Mouse (Mus musculus): ENCODE measurements around the gene Ccr2. TPM values are rescaled to one million over a fixed set of nuclear protein-coding genes. Genes with fewer than 3 reads are reported as not detected.
"Not testable (repeated sequence)": the region's sequence is repeated elsewhere in the genome, so short reads cannot be mapped to it uniquely, and the experiment has no call there.

Ccr2 gene
- polyA plus RNA-seq (2015; fragmentation: Nextera tagmentation; extraction: Ambion mirVana), result 0.28 and 1.9 TPM in 2 replicates

GRCm38 (mm10) chr9:124101723-124102122 is at the start of gene Ccr2:
Gene Ccr2, plus strand, starts transcription at chr9:124101950.
- H3K4me2 ChIP-seq, result no peak within 1 kb of the TSS
- H3K36me3 ChIP-seq, result no peaks in the 10 kb centered on the region
- no peaks in the 10 kb centered on the region for H3K9me3 ChIP-seq (replicated peaks)
- no peaks in the 10 kb centered on the region for H3K27me3 ChIP-seq (replicated peaks)
- H3K9ac ChIP-seq (replicated peaks), result no peak within 1 kb of the TSS
- no peak for ATAC-seq (ENCODE audit: low FRiP score)
- H3K4me1 ChIP-seq, result no peaks in the 10 kb centered on the region
- no peak within 1 kb of the TSS for H3K4me3 ChIP-seq (replicated peaks)
- no peak within 1 kb of the TSS for H3K27ac ChIP-seq (replicated peaks)
- WGBS, result 89% methylated on average over 4 of the region's 4 CpGs

GRCm38 (mm10) chr9:124053532-124053931 is 48.2 kb upstream of the Ccr2 start:
- Histone ChIP-seq H3K4me1 (no peaks in the 10 kb centered on the region), H3K36me3 (no peaks in the 10 kb centered on the region), H3K9ac (replicated peaks) (no peak overlapping the region), H3K27me3 (replicated peaks) (no peaks in the 10 kb centered on the region), H3K9me3 (replicated peaks) (no peaks in the 10 kb centered on the region), H3K4me3 (replicated peaks) (no peak overlapping the region), H3K27ac (replicated peaks) (no peak overlapping the region), H3K4me2 (no peak overlapping the region)
- no peak for ATAC-seq (ENCODE audit: low FRiP score)
- WGBS, result 76% methylated on average over 2 of the region's 2 CpGs

GRCm38 (mm10) chr9:124056158-124056709 is 45.5 kb upstream of the Ccr2 start:
- H3K4me3 ChIP-seq (replicated peaks), result no peak overlapping the region
- no peak overlapping the region for H3K4me2 ChIP-seq
- no peaks in the 10 kb centered on the region for H3K36me3 ChIP-seq
- no peaks in the 10 kb centered on the region for H3K4me1 ChIP-seq
- H3K27me3 ChIP-seq (replicated peaks), result no peaks in the 10 kb centered on the region
- H3K27ac ChIP-seq (replicated peaks), result no peak overlapping the region
- no peak for ATAC-seq (ENCODE audit: low FRiP score)
- H3K9ac ChIP-seq (replicated peaks), result no peak overlapping the region
- no peaks in the 10 kb centered on the region for H3K9me3 ChIP-seq (replicated peaks)
- WGBS, result 86% methylated on average over 3 of the region's 3 CpGs

GRCm38 (mm10) chr9:124059660-124060352 is 41.9 kb upstream of the Ccr2 start:
- Histone ChIP-seq H3K4me2 (no peak overlapping the region), H3K27me3 (replicated peaks) (no peaks in the 10 kb centered on the region), H3K9ac (replicated peaks) (no peak overlapping the region), H3K9me3 (replicated peaks) (no peaks in the 10 kb centered on the region), H3K27ac (replicated peaks) (no peak overlapping the region), H3K36me3 (no peaks in the 10 kb centered on the region), H3K4me1 (no peaks in the 10 kb centered on the region), H3K4me3 (replicated peaks) (no peak overlapping the region)
- WGBS, result 68% methylated on average over 2 of the region's 2 CpGs
- no peak for ATAC-seq (ENCODE audit: low FRiP score)

- not testable (repeated sequence) for H3K27ac ChIP-seq (replicated peaks); H3K36me3 ChIP-seq; H3K9me3 ChIP-seq (replicated peaks); H3K27me3 ChIP-seq (replicated peaks); H3K9ac ChIP-seq (replicated peaks); H3K4me3 ChIP-seq (replicated peaks); H3K4me1 ChIP-seq; ATAC-seq (ENCODE audit: low FRiP score); H3K4me2 ChIP-seq
- 59% methylated on average over 3 of the region's 3 CpGs for WGBS
Observed at GRCm38 (mm10) chr9:124061474-124062432, 40.0 kb upstream of the Ccr2 start.

- H3K4me1 ChIP-seq, result no peaks in the 10 kb centered on the region
- no peak overlapping the region for H3K9ac ChIP-seq (replicated peaks)
- no peaks in the 10 kb centered on the region for H3K27me3 ChIP-seq (replicated peaks)
- no peak overlapping the region for H3K4me2 ChIP-seq
- ATAC-seq (ENCODE audit: low FRiP score), result no peak
- no peaks in the 10 kb centered on the region for H3K36me3 ChIP-seq
- no peak overlapping the region for H3K4me3 ChIP-seq (replicated peaks)
- H3K9me3 ChIP-seq (replicated peaks), result no peaks in the 10 kb centered on the region
- no peak overlapping the region for H3K27ac ChIP-seq (replicated peaks)
Observed at GRCm38 (mm10) chr9:124066572-124067103, 35.1 kb upstream of the Ccr2 start.

GRCm38 (mm10) chr9:124068098-124069058 is 33.4 kb upstream of the Ccr2 start:
- Histone ChIP-seq H3K9me3 (replicated peaks) (no peaks in the 10 kb centered on the region), H3K4me1 (no peaks in the 10 kb centered on the region), H3K27ac (replicated peaks) (no peak overlapping the region), H3K27me3 (replicated peaks) (no peaks in the 10 kb centered on the region), H3K4me2 (no peak overlapping the region), H3K36me3 (no peaks in the 10 kb centered on the region), H3K9ac (replicated peaks) (no peak overlapping the region), H3K4me3 (replicated peaks) (no peak overlapping the region)
- WGBS, result 69% methylated on average over 2 of the region's 2 CpGs
- no peak for ATAC-seq (ENCODE audit: low FRiP score)

GRCm38 (mm10) chr9:124071506-124071905 is 30.2 kb upstream of the Ccr2 start:
- no peaks in the 10 kb centered on the region for H3K4me1 ChIP-seq
- no peak overlapping the region for H3K27ac ChIP-seq (replicated peaks)
- no peak overlapping the region for H3K4me2 ChIP-seq
- H3K4me3 ChIP-seq (replicated peaks), result no peak overlapping the region
- H3K9ac ChIP-seq (replicated peaks), result no peak overlapping the region
- H3K36me3 ChIP-seq, result no peaks in the 10 kb centered on the region
- 86% methylated on average over 1 of the region's 1 CpGs for WGBS
- no peaks in the 10 kb centered on the region for H3K9me3 ChIP-seq (replicated peaks)
- no peak for ATAC-seq (ENCODE audit: low FRiP score)
- no peaks in the 10 kb centered on the region for H3K27me3 ChIP-seq (replicated peaks)

GRCm38 (mm10) chr9:124079803-124080202 is 21.9 kb upstream of the Ccr2 start:
- H3K4me1 ChIP-seq, result no peaks in the 10 kb centered on the region
- no peaks in the 10 kb centered on the region for H3K9me3 ChIP-seq (replicated peaks)
- H3K9ac ChIP-seq (replicated peaks), result no peak overlapping the region
- H3K4me3 ChIP-seq (replicated peaks), result no peak overlapping the region
- 79% methylated on average over 4 of the region's 4 CpGs for whole genome bisulfite sequencing
- ATAC-seq (ENCODE audit: low FRiP score), result no peak
- no peak overlapping the region for H3K27ac ChIP-seq (replicated peaks)
- H3K4me2 ChIP-seq, result no peak overlapping the region
- H3K36me3 ChIP-seq, result no peaks in the 10 kb centered on the region
- no peaks in the 10 kb centered on the region for H3K27me3 ChIP-seq (replicated peaks)

GRCm38 (mm10) chr9:124080471-124080870 is 21.3 kb upstream of the Ccr2 start:
- not testable (repeated sequence) for H3K27me3 ChIP-seq (replicated peaks); H3K4me1 ChIP-seq; H3K36me3 ChIP-seq; H3K9ac ChIP-seq (replicated peaks); H3K4me2 ChIP-seq; H3K9me3 ChIP-seq (replicated peaks); ATAC-seq (ENCODE audit: low FRiP score); H3K27ac ChIP-seq (replicated peaks); H3K4me3 ChIP-seq (replicated peaks)
- WGBS, result 97% methylated on average over 13 of the region's 13 CpGs

GRCm38 (mm10) chr9:124090441-124090840 is 11.3 kb upstream of the Ccr2 start:
- Histone ChIP-seq H3K4me2 (no peak overlapping the region), H3K9ac (replicated peaks) (no peak overlapping the region), H3K4me1 (no peaks in the 10 kb centered on the region), H3K36me3 (no peaks in the 10 kb centered on the region), H3K9me3 (replicated peaks) (no peaks in the 10 kb centered on the region), H3K27me3 (replicated peaks) (no peaks in the 10 kb centered on the region), H3K4me3 (replicated peaks) (no peak overlapping the region), H3K27ac (replicated peaks) (no peak overlapping the region)
- WGBS, result 85% methylated on average over 1 of the region's 1 CpGs
- no peak for ATAC-seq (ENCODE audit: low FRiP score)
